Mouse (Mus musculus): ENCODE measurements around the gene Tmem87b. TPM values are rescaled to one million over a fixed set of nuclear protein-coding genes. Genes with fewer than 3 reads are reported as not detected.

The Tmem87b gene
- 10 to 100 TPM; 11.4 to 13.0 TPM for total RNA-seq (2021)
- long read RNA-seq, experiment 1, full-length matches to known transcripts, result 2 of 9 reads
- long read RNA-seq, experiment 1, partial matches to known transcripts, result 2 of 9 reads
- long read RNA-seq, experiment 1, other reads (novel, unspliced or antisense), result 5 of 9 reads
- long read RNA-seq, experiment 2, full-length matches to known transcripts, result 1 of 14 reads
- long read RNA-seq, experiment 2, partial matches to known transcripts, result 0 of 14 reads
- long read RNA-seq, experiment 2, other reads (novel, unspliced or antisense), result 13 of 14 reads

- intact Hi-C loops (cut with DNase I), result loop anchor here (1.0 to 5.0 kb wide), 2 partner anchors 71 to 120 kb away; partner anchors contain the start of gene Mertk
Observed at GRCm38 (mm10) chr2:128817786-128818681, at the start of gene Tmem87b. Gene Tmem87b, plus strand, starts transcription at chr2:128818118.

DNA sequence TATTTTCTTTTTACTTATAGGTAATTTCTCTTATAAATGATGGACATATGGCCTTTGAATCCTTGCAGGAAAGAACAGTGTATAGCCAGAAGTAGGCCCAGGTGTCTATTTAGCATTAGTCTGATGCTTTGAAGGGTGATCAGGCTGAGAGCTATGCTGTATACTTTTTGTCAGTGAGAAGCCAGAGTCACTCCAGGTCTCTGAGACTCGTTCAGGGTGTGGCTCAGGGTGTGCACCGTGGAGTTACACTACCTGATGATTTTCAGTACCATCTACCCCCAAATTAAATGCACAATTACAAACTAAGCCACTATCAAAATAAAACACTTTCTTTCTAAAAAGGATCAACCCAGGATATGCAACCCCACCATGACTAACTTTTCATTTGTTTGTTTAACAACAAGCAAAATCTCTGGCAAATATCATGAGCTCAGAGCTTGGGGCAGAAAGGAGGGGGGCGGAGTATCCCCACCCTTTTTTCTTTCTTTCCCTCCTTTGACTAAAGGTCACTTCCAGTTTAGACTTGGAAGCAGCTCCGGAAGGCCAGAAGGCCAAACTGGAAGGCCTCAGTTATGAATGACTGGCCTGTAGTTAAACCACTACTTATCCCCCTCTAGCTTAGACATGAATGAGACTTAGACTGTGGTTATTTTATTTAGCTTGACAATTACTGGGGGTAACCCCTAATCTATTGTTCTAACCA, 49.2 kb upstream of the Tmem87b start:
- intact Hi-C loops (cut with DNase I), result no loop called here
- no peak for DNase-seq

More at GRCm38 (mm10) chr2:128817786-128818681, at the start of gene Tmem87b:
- DNase-seq, result peak; percentile 93 to 98

DNA sequence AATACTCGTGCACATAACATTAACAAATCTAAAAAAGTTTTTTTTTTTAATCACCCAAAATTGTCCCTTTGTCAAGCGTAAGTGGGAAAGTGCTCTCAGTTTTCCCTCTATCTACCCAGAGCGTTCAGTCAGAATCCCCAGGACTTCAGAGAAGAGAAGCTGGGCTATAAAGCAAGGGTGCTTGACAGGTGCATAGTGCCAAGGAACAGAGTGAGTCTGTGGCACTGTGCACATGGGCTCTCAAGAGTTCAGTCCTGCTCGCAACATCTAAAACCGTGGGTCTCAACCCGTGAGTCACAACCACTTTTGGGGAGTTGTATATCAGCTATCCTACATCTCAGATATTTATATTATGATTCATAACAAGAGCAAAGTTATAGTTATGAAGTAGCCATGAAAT, 47.4 kb upstream of the Tmem87b start:
- no peak for DNase-seq
- intact Hi-C loops (cut with DNase I), result no loop called here

DNA sequence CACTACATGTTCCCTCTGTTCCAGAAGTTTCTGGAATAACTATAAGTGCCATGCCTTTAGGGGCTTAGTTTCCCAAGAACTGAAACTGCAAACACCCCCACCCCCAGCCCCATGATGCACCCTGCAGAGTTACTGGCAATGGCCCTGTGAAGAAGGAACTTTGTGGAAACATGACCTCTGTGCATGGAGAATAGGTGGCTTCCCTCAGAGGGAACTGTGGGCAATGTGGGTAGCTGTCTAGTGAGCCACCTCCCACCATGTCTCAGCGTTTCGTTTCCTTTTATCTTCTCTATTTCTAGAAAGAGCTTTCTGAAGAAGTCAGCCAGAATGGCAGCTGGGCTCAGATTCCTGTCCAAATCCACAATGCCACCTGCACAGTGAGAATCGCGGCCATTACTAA, 46.9 kb upstream of the Tmem87b start:
- no peak for DNase-seq
- intact Hi-C loops (cut with DNase I), result no loop called here

- no peak for DNase-seq
- intact Hi-C loops (cut with DNase I), result no loop called here
Observed at GRCm38 (mm10) chr2:128771750-128772338, 46.1 kb upstream of the Tmem87b start.

GRCm38 (mm10) chr2:128782231-128782630, 35.7 kb upstream of the Tmem87b start:
- no peak for DNase-seq
- intact Hi-C loops (cut with DNase I), result no loop called here

DNA sequence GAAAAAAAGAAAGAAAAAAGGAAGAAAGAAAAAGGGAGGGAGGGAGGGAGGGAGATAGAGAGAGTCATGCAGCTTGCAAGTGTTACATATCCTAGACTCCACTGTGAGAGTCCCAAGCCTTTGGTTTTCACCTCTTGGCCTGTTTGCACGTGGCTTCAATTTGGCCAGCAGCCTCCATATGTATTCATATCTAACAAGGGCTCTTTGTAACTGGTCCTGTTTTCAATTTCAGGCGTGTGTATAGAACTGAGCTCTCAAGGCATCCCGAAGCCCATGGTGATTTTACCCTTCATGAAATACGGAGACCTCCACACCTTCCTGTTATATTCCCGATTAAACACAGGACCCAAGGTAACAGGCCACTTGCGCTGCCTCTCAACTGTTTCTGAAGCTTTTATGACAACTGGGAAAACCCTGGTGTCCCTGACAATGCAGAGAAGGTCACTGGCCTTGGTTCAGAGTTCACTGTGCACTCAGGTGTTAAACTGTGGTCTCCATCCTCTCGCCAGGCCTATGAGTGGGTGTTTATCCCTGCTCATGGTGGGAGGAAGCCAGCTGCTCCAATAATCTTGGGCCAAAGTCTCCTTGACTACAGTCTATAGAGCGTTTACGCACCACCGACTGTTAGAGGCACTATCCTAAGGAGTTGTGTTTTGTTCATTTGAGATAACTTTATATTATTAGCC, 34.1 kb upstream of the Tmem87b start:
- DNase-seq, result no peak
- intact Hi-C loops (cut with DNase I), result no loop called here

DNA sequence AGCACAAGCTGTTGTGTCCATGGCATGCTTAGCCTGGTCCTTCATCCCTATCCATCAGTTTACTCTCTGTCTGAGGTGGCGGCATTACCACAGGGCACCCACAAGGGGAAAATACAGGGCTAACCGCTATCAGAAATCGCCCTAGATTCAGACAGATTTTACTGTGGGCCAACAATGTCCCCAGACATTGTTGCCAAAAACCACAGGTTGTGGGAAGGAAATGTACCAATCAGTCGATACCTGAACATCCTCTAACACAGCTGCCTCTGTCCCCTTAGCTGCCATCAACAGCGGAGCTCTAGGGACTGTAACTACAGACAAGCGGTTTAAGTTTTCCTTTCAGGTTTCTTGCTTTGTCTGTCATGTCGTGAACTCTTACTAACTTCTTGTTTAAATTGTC, 33.1 kb upstream of the Tmem87b start:
- DNase-seq, result no peak
- intact Hi-C loops (cut with DNase I), result no loop called here

GRCm38 (mm10) chr2:128786341-128786740, 31.6 kb upstream of the Tmem87b start:
- DNase-seq, result no peak
- intact Hi-C loops (cut with DNase I), result no loop called here

DNA sequence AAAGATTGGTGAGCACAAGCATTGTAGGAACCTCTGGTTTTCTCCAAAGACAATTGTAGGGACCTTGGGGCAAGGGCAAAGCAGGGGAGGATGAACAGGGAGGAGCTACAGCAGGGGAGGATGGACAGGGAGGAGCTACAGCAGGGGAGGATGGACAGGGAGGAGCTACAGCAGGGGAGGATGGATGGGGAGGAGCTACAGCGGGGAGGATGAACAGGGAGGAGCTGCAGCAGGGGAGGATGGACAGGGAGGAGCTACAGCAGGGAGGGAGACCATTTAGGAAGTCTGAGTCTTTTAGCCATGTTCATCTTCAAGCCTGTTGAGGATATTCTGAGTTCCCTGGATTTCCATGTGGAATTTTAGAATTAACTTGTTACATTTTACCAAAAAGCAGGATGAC, 31.1 kb upstream of the Tmem87b start:
- intact Hi-C loops (cut with DNase I), result no loop called here
- DNase-seq, result no peak

DNA sequence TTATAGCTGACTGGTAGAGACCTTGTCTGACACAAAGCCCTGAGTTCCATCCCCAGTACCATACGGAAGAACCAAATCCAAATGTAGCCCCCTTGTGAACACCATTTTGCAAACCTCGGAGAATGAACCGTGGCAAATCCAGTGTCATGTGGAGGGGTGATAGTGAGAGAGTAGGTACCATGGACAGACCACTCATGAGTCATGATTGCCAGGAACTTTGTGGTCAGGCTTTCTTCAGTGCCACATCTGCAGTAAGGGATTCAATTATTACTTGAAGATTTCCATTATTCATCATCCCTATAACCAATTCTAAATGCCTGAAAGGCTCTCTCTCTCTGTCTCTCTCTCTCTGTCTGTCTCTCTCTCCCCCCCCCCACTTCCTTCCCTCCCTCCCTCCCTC, 30.1 kb upstream of the Tmem87b start:
- intact Hi-C loops (cut with DNase I), result no loop called here
- DNase-seq, result no peak

DNA sequence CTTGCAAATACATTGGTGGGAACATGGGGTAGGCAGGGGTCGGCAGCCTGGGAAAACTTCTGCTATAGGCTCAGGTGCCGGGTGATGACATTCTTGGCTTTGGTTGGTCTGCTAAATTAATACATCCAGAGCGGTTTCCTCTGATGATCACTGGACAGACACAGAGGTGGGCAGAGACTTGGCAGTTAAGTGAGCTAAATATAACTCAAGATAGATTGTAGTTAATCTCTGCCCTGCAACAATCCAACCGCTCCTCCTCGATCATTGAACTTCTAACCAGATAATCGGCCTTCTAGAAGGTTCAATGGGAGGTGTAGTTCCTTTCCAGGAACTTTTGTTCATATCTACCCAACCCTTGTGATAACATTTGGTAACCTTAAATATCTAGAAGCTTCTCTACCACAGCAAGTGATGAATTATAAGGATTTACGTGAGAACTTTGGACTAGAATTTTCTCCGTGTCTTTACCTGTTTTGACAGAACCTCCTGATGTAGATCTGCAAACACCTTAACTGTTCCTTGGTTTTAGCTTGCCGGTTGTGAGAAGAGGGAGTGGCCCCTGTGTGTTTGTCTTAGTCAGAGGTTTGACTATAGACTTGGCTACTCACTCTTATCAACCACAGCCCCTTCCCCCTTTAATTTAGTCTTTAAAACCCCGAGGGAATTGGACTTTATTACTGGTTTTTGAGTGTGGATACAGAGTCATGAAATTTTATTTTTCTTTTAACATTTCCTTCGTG, 26.9 kb upstream of the Tmem87b start:
- DNase-seq, result no peak
- intact Hi-C loops (cut with DNase I), result no loop called here

DNA sequence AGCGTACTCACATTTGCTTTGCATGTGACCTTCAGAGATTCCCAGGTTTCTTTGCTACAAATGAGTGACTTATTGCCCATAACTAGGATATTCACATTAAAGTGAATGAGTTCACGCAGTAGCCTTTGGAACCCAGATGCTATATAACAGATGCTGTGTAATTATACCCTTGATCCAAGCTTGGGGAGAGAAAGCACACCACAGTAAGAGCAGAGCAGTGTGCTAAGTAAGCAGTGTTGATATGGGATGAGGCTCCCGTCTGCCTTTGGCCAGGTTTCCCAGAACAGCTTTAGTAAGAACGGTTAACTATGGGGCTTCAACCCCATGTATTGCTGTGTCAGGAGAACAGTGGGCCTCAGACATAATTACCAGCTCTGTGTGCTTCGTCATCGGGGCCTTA, 24.0 kb upstream of the Tmem87b start:
- no peak for DNase-seq
- intact Hi-C loops (cut with DNase I), result no loop called here

DNA sequence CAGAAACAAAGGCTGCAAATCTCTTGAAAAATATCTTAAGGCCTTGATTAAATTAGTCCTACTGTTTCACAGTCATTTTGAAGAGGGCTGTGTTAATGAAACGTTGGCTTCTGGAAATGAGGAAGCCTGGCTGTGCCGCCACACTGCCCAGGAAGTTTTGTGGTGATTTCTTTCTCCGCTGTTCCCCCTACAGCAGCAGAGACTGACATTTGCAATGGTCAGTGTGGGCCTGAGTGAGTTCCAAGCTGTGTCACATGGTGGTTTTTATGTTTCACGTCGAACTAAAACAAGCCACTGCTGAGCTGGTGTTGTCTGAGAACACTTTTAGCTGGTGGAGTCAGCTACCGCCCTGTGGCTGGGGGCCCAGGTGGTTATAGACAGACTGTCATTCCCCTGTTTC, 21.5 kb upstream of the Tmem87b start:
- intact Hi-C loops (cut with DNase I), result loop anchor here (5.0 kb wide), 1 partner anchor 89 kb away; no protein-coding TSS in a partner anchor
- no peak for DNase-seq

GRCm38 (mm10) chr2:128803441-128803840, 14.5 kb upstream of the Tmem87b start:
- intact Hi-C loops (cut with DNase I), result no loop called here
- DNase-seq, result no peak

DNA sequence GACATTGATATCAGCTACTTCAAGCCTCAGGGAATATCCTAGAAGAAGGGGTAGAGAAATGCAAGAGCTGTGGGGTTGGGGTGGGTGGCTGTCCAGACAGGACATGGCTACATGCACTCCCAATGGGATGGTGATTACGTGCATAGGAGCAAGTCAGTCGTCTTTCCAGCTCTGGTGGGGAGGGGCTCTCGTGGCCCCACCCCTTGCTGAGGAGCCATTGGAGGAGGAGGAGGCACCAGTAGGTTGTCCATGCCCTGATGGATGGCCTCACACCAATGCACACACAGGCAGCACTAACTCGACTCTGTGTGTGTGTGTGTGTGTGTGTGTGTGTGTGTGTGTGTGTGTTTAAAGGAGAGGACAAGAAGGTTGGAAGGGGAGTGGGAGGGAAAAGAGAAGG, 12.6 kb upstream of the Tmem87b start:
- intact Hi-C loops (cut with DNase I), result no loop called here
- no peak for DNase-seq

GRCm38 (mm10) chr2:128806561-128806960, 11.4 kb upstream of the Tmem87b start:
- no peak for DNase-seq
- intact Hi-C loops (cut with DNase I), result no loop called here

- intact Hi-C loops (cut with DNase I), result no loop called here
Observed at GRCm38 (mm10) chr2:128812761-128813160, 5.2 kb upstream of the Tmem87b start.

DNA sequence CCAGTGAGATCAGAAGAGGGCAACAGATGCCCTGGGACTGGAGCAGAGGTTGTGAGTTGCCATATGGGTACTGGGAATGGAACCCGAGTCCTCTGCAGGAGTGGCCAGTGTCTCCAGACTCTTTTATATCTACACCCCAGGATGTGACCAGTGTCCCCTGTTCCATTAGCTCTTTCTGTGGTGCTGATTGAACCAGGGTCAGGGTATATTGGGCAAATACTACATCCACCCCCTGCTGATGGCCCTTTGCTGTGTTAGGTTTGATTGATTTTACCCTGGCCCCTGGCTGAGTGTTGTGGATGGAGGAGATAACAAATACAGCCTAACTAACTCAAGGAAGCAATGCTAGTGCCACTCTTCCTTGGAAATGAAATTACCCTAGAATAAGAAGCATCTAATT, 1.6 kb upstream of the Tmem87b start:
- no peak for DNase-seq
- intact Hi-C loops (cut with DNase I), result loop anchor here (5.0 kb wide), 1 partner anchor 69 kb away; no protein-coding TSS in a partner anchor

More at GRCm38 (mm10) chr2:128812761-128813160, 5.2 kb upstream of the Tmem87b start:
- DNase-seq, result no peak
